Mouse (Mus musculus) cortical plate, adult 2 months (tissue): ENCODE data around the gene Col1a1.

ENCODE experiments used
- CTCF ChIP-seq: fragments of 200-500 bp; IDR thresholded peaks from 2 replicates; pipeline ENCODE4 v1.5.1; 2011; ENCODE audit warnings: mild to moderate bottlenecking, control low read depth, low read length; ENCODE audit not compliant: insufficient read depth; ENCODE audit errors: extremely low read depth
- POLR2A ChIP-seq: fragments of 200-500 bp; IDR thresholded peaks from 2 replicates; pipeline ENCODE4 v1.6.1; 2011; ENCODE audit warnings: mild to moderate bottlenecking, low read length, control low read depth; ENCODE audit not compliant: insufficient read depth; ENCODE audit errors: extremely low read depth

DNA sequence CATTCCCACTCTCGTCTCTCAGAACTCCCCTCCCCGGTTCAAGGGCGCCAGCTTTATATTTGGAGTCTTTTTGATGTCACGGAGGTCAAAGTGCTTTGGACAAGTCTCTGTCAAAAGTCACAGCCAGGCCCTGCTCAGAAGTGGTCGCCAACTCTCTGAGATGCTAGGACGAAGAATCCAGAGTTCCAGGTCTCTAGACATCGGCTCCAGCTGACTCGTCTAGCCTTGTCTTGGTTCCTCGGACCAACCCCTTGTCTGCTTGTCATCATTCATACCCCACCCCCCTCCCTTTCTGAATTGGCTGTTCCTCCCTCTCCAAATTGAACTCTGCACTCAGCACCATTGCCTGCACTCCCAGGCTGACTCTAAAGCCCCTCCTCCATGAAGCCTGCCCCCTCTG, 6.4 kb upstream of the Col1a1 start:
- no peak for TF ChIP-seq CTCF
- no peak for TF ChIP-seq POLR2A
